Mouse (Mus musculus) cerebellum, postnatal 25 days (tissue): ENCODE measurements at regions not wholly inside any gene's neighbourhood (a gene's known extent, or its start where the extent isn't known, plus 50 kb on each side); places are given as distances from the start of the nearest gene placed in this dataset.

Source experiments
- DNase-seq, 2 experiments: peaks; one replicate each; pipeline ENCODE4 v3.0.0; 2021; ENCODE audit warnings: mixed read lengths in 2 of 2

DNA sequence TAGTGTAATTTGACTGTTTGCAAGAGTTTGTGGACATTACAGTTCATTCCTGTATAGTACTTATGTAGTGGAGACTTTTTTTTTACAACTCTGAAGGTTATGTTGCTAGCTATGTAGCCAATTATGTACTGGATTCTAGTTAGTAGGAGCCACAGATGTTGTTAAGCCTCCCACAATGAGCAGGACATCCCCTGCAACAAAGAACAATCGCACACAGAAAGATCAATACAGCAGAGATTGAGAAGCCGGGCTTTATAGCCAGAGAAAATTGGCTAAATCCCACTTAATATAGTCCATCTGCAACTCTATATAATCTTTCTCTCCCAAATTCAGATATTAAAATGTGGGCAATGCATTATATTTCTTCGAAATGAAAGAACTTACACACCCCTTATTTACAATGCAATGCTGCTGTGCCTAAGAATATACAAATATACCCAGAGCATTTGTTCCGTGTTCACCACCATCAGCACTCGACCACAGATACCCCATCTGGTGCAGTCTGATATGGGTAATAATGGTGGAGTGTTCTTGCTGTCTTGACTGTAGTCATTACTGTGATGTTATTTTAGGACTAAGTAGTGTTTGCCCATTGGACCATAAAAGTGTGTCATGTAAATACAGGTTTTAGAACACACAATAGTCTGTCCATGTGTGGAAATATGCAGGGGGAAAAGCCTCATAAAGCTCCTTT, 1351.9 kb upstream of the Zeb2 start:
- DNase-seq = no peak

DNA sequence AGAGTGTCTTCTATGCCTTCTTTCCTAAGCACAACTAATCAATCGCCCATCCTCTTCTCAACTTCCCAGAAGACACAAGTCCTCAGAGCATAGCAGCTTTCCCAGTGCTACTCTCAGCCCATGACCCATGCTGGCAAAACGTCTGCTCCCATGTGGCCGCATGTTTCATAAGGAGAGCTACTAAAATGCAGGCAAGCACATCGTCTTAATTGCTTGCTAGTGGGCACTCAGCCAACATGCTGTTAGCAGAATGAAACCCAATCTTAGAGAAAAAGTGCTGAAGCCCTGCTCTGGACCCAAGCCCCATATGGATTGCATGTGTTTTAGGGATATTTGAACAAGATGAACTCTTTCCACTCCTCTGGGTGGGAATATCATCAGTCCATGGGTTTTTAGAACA, 1348.2 kb upstream of the Zeb2 start:
- DNase-seq = peak in 1 of 2 experiments; percentile 16

GRCm38 (mm10) chr2:46464913-46465312, 1347.7 kb upstream of the Zeb2 start:
- no peak for DNase-seq

DNA sequence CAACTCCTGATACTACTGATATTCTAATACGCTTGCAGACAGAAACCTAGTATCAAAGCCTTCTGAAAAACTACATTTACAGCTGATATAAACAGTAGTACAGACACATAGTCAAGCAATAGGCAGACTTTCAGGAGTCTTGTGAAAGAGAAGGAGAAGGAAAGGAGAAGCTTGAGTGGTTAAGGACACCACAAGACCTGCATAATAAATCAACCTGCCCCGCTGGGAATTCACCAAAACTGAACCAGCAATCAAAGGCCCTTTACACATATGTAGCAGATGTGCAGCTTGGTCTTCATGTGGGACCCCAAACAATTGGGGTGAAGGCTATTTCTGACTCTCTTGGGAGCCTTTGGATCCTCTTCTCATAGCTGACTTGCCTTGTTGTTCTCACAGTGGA, 1345.5 kb upstream of the Zeb2 start:
- no peak for DNase-seq

GRCm38 (mm10) chr2:46450698-46451097, 1333.5 kb upstream of the Zeb2 start:
- no peak for DNase-seq

DNA sequence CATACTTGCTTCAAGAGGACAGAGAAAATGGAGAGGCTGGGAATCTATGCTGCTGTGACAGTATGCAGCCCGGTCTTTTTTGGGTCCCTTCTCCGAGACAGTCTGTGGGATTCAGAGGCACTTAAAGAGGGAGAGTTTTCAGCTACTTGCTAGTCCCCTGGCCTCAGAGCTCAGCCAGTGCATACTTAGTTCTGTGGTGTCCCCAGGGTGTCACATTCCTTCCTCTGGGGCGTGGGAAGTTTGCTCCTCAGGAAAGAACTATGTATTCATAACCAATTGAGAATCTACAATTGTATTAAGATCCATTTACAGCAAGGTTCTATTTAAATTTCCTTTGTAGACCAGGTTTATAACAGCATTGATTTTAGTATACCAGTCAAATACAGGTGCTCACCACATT, 1328.1 kb upstream of the Zeb2 start:
- DNase-seq = no peak

DNA sequence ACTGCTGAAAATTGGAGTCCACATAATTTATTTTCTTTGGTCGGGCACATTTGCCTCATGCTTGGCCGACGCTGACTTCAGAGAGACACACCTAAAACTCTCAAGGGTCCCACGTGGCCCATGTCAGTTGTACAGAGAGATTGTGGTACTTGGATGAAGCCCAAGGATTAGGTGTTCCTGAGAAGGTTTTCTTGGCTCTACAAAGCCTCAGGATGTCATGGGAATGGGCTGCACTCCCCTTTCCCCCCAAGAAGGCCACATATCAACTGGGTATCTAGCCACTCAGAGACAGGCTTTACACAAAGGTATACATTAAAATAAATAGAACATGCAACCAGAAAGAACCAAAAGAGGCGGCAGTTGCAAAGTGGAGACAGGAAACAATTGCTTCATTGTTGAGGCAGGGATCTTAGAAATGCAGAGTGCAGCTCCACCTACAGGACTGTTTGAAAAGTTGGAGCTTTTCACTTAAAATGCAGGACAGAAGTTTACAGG, 1326.5 kb upstream of the Zeb2 start:
- DNase-seq = peak; percentile 19 to 32

- DNase-seq = no peak
Observed at GRCm38 (mm10) chr2:46443061-46443685, 1326.0 kb upstream of the Zeb2 start.

GRCm38 (mm10) chr2:46442576-46442975, 1325.4 kb upstream of the Zeb2 start:
- DNase-seq = no peak

DNA sequence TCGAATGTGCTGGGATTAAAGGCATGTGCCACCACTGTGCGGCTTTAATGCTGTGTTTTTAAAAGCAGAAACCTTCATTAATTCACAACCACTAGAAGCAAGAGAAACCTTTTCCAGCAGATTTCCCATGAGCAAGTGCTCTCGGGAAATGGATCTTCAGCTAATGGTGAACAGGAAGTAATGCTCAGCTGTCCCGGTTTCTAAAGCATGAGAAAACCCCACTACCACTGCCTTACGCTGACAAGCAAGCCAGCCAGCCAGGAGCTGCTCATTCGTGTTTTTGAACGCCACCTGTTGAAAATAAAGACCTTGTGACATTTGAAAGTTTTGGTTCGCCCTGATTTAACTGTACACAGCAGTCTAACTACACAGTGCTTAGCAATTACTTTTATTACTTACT, 1324.7 kb upstream of the Zeb2 start:
- no peak for DNase-seq

GRCm38 (mm10) chr2:46441348-46441747, 1324.2 kb upstream of the Zeb2 start:
- DNase-seq = no peak

DNA sequence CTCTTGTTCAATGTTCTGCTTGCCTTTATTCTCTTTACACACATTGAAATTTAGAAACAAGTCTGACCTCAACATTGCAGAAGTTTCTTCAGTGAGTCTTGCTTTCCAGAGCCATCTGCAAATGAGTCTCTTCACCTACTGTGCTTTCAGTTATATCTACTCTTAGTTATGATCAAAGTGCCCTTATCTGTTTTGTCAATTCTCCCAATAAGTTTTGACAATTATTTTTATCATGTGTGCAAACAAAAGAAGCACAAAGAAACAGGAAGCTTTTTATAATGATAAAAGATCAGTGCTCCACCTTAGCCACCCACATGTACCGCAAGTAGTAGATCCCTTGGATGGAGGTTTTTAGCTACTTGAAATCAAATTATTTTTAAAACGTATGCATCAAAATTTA, 1322.8 kb upstream of the Zeb2 start:
- DNase-seq = no peak

- no peak for DNase-seq
Observed at GRCm38 (mm10) chr2:46418281-46418680, 1301.1 kb upstream of the Zeb2 start.

- DNase-seq = no peak
Observed at GRCm38 (mm10) chr2:46402373-46403114, 1285.3 kb upstream of the Zeb2 start.

- peak; percentile 16 to 55 for DNase-seq
Observed at GRCm38 (mm10) chr2:46394161-46394560, 1277.0 kb upstream of the Zeb2 start.

- DNase-seq = no peak
Observed at GRCm38 (mm10) chr2:46372847-46373461, 1255.8 kb upstream of the Zeb2 start.

GRCm38 (mm10) chr2:46371755-46372154, 1254.6 kb upstream of the Zeb2 start:
- DNase-seq = no peak

DNA sequence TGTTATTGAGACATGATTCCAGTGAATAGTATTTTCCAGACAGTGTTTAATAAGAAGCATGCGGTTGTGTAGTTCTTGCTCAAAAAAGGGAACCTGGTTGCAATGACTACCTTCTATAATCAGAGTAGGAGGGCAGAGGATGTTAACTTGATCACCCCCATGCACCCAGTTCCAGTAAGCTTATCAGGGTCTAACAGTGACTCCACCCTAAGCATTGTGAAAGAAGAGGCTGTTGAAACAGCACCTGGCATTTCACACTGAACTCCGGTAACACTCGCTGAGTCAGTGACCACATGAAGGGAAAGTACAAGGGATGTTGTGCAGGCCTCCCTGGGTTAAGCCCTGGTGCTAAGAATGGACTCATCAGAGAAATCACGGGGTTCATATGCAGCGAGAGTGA, 1253.8 kb upstream of the Zeb2 start:
- no peak for DNase-seq

DNA sequence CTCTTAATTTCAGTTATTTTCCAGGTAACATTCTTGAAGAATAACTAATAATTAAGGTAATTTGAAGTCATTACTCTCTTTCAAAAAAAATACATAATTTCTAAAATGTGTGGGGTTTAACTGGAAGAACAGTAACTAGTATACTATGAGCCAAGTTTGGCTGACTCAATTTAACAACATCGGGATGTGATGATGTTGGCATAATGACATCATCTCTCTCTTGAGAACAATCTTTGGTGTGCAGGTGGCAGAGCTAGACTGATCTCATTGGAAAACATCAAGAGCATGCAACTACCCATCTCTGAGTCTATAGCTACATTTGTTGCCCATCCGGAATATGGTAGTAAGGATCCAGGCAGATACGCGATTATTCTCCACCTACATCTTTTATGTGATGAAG, 1251.7 kb upstream of the Zeb2 start:
- DNase-seq = no peak

DNA sequence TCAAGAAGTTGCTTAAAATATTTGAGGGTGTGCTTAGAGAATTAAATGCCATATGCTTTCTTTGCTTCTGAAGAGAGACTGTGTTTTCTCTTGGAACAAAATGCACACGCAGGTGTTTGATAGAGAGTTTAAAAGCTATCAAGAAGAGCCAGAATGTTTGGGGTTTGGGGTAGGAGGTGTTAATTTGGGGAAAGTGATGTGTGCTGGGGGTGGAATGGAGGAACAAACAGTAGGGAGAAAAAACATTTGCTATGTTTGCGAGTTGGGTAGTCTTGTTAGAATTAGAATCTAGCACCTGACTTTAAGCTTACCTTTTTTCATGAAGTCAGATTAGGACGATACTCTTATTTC, 1248.9 kb upstream of the Zeb2 start:
- no peak for DNase-seq

- DNase-seq = no peak
Observed at GRCm38 (mm10) chr2:46365428-46366134, 1248.4 kb upstream of the Zeb2 start.

DNA sequence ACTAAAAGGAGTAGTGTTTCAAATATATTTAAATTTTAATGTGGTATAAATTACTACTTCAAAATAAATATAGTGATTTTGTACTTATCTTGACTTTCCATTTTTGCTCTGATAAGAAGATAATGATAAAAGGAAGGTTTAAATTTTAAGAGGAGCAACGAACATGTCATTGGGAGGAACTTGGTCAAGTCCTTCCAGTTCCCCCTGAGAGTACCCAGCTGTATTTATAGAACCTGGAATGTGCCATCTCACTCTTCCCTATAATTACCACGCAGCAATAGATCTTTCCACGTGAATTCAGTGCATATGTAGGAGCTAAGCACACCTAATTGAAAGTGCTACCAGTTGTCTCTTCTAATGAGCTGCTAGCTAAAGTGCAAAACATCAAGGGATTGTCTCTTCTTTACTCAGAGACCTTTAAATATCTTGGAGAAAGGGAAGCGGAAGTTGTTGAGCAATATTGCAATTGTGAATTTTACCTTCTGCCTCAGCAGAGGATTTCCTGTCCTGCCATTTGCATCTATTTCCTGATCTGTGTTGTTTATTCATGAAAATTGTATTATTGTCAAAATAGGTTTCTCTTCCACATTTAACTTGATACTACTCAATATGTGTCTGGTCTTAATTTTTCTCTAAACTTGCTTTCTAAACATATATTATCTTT, 1243.0 kb upstream of the Zeb2 start:
- no peak for DNase-seq
